Mouse (Mus musculus): ENCODE measurements around the gene Arfip1.

Gene Arfip1

GRCm38 (mm10) chr3:84488716-84489115, 93.7 kb downstream of the Arfip1 start:
- no peak for DNase-seq (ENCODE audit: low spot score)

- DNase-seq (ENCODE audit: low spot score) = no peak
These were observed 97.5 kb downstream of the Arfip1 start for GRCm38 (mm10) chr3:84484891-84485290.

- DNase-seq (ENCODE audit: low spot score) = no peak
These were observed 98.1 kb downstream of the Arfip1 start for GRCm38 (mm10) chr3:84484333-84484732.

- DNase-seq (ENCODE audit: low spot score) = no peak
These were observed 100.3 kb downstream of the Arfip1 start for GRCm38 (mm10) chr3:84482121-84482520.

GRCm38 (mm10) chr3:84481104-84481503, 101.3 kb downstream of the Arfip1 start:
- peak; percentile 46 for DNase-seq (ENCODE audit: low spot score)

GRCm38 (mm10) chr3:84480006-84480897, 102.2 kb downstream of the Arfip1 start, which contains the start of gene Fhdc1:
Fhdc1 (minus strand) TSS chr3:84480429.
- DNase-seq (ENCODE audit: low spot score) = peak; percentile 71

- peak; percentile 78 for DNase-seq (ENCODE audit: low spot score)
These were observed 103.0 kb downstream of the Arfip1 start for GRCm38 (mm10) chr3:84479293-84480005.

GRCm38 (mm10) chr3:84478896-84479292, 103.5 kb downstream of the Arfip1 start:
- DNase-seq (ENCODE audit: low spot score) = no peak

DNA sequence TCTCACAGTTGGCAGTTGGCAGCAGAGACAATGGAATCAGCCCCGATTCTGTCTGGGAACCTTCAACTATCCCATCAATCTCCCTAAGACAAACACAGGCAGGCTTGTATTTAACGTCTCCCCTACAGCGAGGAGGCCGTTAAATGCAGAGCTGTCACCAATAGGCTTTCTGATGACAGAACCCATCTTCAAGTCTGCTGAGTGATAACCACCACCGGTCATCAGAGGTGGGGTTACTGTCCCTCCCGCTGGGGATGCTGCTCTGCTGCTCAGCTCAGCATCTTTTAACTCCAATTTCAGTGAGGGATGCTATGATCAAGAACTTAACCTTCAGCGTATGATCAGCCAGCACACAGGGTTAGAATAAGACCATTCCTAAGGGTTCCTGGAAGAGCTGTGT, 104.2 kb downstream of the Arfip1 start:
- DNase-seq (ENCODE audit: low spot score) = peak; percentile 50

- no peak for DNase-seq (ENCODE audit: low spot score)
These were observed 104.9 kb downstream of the Arfip1 start for GRCm38 (mm10) chr3:84477498-84477897.

- DNase-seq (ENCODE audit: low spot score) = no peak
These were observed 107.2 kb downstream of the Arfip1 start for GRCm38 (mm10) chr3:84474981-84475775.

- DNase-seq (ENCODE audit: low spot score) = no peak
These were observed 108.0 kb downstream of the Arfip1 start for GRCm38 (mm10) chr3:84474398-84474797.

- no peak for DNase-seq (ENCODE audit: low spot score)
These were observed 109.5 kb downstream of the Arfip1 start for GRCm38 (mm10) chr3:84472955-84473354.

DNA sequence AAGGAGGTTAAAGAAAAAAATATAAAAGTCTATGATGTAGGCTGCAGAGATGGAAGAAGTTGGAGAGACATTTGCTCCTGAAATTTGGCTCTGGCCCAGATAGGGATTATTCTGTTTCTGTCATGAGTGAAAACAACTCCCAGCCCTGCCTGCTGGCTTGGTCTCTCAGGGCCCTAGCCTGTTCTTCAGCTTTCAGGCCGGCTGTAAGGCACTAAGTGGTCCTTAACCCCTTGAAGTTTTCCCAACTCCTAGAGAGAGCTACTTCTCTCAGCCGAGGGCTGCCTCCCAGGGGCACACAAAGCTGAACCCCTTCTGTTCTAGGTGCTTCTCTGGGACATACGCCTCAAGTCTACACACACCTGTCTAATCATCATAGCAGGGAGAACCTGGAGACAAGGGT, 109.9 kb downstream of the Arfip1 start:
- DNase-seq (ENCODE audit: low spot score) = no peak

DNA sequence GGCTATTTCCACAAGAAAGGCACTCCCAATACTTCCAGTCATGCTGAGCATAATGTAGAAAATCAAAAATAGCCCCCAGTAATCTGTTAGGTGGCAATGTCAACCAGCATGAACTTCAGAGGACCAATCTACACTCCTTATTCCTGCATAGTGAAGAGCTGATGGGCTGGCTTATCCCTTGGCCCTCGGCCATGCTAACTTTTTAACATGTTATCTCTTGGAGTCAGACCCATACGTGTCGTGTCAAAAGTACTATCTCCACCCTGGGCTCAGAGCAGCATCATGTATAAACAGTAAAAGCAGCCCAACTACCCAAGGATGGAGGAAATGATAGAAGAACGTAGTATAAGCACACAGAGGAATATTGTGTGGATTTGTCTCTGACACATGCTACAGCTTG, 111.3 kb downstream of the Arfip1 start:
- peak; percentile 67 for DNase-seq (ENCODE audit: low spot score)

DNA sequence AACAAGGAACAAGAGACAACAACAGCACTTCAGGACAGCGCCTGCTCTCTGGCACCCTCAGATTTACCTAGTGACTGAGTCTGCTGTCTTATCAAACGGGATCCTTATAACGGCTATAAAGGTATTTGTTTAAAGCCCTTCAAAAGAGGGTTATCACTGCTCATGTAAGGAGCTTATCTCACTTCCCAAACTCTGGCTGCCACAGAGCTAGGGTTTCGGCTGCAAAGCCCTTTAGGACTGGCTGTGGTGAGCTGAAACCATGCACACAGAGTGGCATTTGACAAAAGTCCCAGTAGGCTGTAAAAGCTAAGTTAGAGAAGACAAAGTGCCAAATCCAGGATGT, 114.3 kb downstream of the Arfip1 start:
- no peak for DNase-seq (ENCODE audit: low spot score)

GRCm38 (mm10) chr3:84467419-84468110, 114.9 kb downstream of the Arfip1 start:
- no peak for DNase-seq (ENCODE audit: low spot score)

DNA sequence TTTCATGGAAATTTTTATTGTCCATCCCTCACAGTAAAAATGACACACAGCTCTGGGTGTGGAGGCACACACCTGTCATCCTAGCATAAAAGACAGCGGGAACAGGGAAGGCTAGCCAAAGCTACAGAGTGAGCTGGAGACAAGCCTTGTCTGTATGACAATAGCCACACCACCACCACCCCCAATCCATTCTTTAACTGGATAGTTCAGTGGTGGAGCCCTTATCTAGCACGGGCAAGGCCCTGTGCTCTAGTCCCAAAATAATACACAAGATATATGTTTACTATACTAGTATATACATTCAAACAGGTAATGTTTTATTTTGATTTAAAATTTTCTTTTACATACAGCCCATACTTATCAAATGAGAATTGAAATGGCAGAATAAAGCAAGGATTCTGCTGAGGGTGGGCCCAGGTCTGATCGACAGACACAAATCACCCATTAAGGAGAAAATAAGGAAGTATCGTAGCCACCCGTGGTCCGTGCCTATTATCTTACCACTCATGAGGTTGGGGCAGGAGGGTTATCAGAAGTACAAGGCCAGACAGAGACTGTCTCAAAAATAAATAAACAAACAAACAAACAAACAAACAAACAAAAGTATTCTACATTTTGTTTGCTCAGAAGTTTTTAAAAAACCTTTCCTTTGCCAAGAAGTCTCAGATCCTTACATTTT, 116.5 kb downstream of the Arfip1 start:
- no peak for DNase-seq (ENCODE audit: low spot score)

- no peak for DNase-seq (ENCODE audit: low spot score)
These were observed 120.7 kb downstream of the Arfip1 start for GRCm38 (mm10) chr3:84461687-84462086.

DNA sequence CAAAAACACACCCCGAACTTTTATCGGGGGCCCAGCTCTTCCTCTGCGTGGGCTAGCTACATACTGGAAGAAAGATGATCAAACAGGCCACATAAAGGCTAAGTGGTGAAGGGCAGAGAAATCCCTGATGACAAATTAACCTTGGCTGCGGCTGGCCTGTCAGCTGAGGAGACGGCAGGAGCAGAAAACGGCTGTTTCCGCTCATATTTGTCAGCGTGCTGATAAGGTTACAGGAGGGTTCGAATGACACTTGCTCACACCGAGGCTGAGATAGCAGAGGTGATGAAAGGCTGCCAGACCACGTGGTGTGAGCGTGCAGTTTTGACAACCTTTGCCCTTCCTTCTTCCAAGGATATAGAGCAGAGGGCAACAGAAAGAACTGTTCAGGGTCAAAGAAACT, 121.5 kb downstream of the Arfip1 start:
- DNase-seq (ENCODE audit: low spot score) = peak; percentile 47

GRCm38 (mm10) chr3:84460499-84460898, 121.9 kb downstream of the Arfip1 start:
- no peak for DNase-seq (ENCODE audit: low spot score)

All from spleen, adult 12 weeks (tissue).